Mouse (Mus musculus): ENCODE results near the gene Ckb.

DNA sequence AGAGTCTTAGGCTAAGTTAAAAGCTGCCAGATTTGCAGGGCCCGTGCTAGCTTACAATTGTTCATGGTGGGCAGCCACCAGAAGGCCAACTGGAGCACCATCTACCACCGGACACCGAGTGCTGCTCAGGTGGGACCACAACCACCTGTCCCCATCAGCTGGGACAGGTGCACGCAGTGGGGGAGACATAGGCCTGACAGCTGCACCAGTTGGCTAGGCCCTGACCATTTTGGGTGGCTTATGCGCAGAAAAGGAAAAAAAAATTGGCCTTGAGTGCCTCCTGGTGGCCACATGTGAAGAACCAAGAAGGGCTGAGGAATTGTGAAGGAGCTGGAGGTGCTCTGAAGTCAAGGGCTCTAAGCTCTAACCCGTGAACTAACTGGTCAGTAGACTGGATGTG is 24.1 kb upstream of the Ckb start:
- TF ChIP-seq E2F4 (IDR thresholded peaks at IDR 0.05; ENCODE audit: borderline replicate concordance, low read depth, low read length), result no peak
- no peak for TF ChIP-seq TCF12 (IDR thresholded peaks at IDR 0.05; ENCODE audit: low read depth, low read length)
- TF ChIP-seq GATA1 (IDR thresholded peaks at IDR 0.05; ENCODE audit: low read depth, low read length), result no peak
- peak; percentile 50 to 84 (median 65) for TF ChIP-seq CTCF (IDR thresholded peaks at IDR 0.05 in 2 of 3, conservative IDR thresholded peaks at IDR 0.05 in 1 of 3; ENCODE audit: control insufficient read depth in 1 of 3, insufficient read depth in 1 of 3, low read depth in 2 of 3, low read length in 3 of 3, poor library complexity in 1 of 3, severe bottlenecking in 1 of 3)
- TF ChIP-seq MAZ (IDR thresholded peaks at IDR 0.05; ENCODE audit: low read depth, low read length), result no peak
- TF ChIP-seq JUND (IDR thresholded peaks at IDR 0.05; ENCODE audit: low read depth, low read length), result no peak
- no peak for TF ChIP-seq USF2 (IDR thresholded peaks at IDR 0.05; ENCODE audit: borderline replicate concordance in 1 of 2, insufficient read depth in 1 of 2, low read depth in 1 of 2, low read length in 2 of 2)
